Mouse (Mus musculus) gastrocnemius, postnatal 36 days (tissue): ENCODE results near the gene Mmp20. TPM values are rescaled to one million over a fixed set of nuclear protein-coding genes. Genes with fewer than 3 reads are reported as not detected.

Experiments used
- DNase-seq, 2 experiments: peaks; one replicate each; pipeline ENCODE4 v3.0.0; 2022
- intact Hi-C: fragments of 180-260 bp; cut with DNase I; formaldehyde crosslinking; loops from one replicate; pipeline ENCODE4 v1.15.1; 2025
- total RNA-seq, 2 experiments: library from RNA; stranded (reverse); gene quantifications; 2 replicates each; pipeline ENCODE4 v1.2.3; 2021

Mmp20 gene
- total RNA-seq, 2 experiments from 2014 or later = not detected

DNA sequence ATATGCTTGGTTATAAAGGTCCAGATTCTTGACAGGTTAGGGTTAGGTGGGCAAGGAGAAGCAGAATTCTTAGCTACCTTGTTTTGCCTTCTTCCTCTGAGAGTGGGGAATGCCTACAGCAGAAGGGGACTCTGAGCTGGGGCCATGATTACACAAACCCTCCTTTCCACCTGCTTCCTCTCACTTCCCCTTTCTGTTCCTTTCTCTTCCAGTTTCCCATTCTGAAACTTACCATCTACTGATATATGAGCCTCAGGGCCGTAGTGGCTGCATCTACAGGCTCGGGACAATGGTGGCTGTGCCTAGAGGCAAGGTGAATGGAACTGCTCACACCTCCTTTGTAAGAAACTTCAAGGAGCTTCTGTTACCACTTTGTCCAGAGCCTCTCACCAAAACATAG lies 58.0 kb downstream of the Mmp20 start:
- DNase-seq = no peak
- intact Hi-C loops = no loop called here

DNA sequence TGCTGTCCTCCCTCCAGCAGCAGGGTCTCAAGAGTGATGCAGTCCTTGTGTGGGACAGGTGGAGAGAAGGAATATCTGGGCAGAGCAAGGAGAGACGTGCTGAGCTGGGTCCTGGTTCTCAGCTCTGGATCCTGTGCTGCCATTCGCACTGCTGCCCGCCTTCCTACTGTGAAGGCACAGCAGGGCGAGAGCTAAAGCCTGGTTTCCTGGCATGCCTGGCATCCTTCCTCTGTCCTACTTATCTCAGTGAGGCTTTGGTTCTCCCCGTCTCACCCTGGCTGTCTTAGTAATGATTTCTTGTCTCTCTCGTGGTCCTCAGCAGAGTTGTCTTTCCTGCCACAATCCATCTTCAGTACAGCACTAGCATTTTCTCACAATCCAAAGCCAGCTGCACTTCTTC lies 61.8 kb downstream of the Mmp20 start:
- intact Hi-C loops = no loop called here
- no peak for DNase-seq

DNA sequence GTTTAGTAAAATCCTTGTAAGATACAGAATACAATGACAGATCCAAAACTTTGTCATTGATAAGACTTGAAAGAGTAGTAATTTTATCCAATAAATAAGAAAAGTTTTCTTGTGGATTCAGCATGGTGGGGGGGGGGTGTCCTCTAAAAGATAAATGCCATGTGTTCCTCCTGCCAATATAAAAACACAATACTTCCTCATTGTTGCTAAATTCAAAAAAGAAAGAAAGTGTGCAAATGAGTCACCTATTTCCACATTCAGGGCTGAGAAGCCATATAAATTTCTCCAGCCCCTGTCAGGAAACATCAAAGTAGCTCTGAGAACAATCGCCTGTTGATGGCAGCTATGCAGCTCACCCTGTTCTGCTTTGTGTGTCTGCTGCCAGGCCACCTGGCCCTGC lies 63.8 kb downstream of the Mmp20 start, which contains the start of gene Mmp7:
TSS of gene Mmp7 (plus strand) at position 301 of the 400 bp plus-strand sequence.
- intact Hi-C loops = no loop called here
- DNase-seq = no peak

DNA sequence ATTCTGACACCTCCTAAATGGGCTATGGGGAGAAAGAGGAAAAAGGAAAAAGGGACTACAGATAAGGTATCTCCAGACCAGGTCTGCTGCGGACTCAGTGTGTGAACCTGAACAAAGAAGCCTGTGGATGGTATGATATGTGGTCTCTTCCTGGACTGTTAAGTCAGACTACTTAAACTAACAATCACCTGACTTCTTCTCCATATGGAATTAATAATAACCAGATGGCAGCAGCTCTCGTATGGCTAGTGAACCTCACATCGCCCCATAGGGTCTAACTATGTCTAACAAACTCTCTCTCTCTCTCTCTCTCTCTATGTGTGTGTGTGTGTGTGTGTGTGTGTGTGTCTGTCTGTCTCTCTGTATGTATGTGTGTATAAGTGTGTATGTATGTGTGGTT lies 65.9 kb downstream of the Mmp20 start:
- intact Hi-C loops = no loop called here

DNA sequence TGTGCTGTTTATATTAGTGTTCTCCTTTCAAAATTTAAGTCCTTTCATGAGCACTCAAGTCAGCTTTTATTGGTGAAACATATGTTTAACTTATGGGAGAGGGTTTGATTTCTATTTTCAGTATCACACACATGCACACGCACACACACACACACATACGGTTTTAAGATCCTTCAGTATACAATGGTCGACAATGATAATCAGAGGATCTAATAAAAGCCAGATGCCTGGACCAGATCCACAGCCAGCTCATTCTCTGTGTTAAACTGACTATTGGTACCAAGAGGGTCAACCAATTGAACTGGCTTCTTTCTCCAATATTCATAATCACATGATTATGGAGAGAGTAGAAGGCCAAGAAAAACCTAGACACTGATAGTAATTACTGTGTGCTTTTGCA lies 67.6 kb downstream of the Mmp20 start:
- intact Hi-C loops = no loop called here
- no peak for DNase-seq

More for the DNA sequence above, 65.9 kb downstream of the Mmp20 start:
- no peak for DNase-seq

DNA sequence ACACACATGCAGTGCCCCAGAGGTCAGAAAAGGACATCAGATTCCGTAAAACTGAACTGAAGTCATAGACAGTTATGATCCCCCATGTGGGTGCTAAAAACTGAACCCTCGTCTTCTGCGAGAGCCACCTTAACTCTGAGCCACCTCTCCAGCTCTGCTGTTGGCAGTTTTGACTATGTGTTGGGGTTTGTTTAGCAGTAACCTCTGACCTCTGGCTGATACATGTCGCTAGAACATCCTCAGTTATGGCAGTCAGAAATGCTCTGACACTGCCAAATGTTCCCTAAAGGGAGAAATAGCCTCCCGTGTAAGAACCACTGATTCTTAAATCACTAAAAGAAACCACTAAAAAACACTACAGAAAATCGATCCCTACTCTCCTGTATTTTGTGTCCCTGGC lies 80.7 kb downstream of the Mmp20 start:
- intact Hi-C loops = no loop called here
- DNase-seq = no peak

DNA sequence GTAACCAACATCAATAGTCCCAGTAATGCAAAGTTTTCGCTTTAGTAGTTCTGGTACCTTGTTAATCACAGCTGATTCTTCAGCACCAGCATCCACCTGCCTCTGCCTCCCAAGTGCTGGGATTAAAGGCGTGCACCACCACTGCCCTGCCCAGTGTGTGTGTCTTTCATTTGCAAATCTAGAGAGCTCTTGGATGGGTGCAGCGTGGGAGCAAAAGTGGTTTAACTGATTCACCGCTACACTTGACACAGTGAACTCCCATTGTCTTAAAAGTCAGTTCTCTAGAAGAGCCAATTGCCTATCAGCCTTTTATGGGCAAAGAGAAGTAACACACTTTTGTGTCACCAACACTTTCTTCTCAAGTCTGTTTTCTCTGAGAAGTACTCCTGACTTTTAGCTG lies 83.2 kb downstream of the Mmp20 start:
- intact Hi-C loops = loop anchor here (5.0 to 10.0 kb wide), 2 partner anchors 106 to 496 kb away; no protein-coding TSS in a partner anchor
- DNase-seq = no peak

DNA sequence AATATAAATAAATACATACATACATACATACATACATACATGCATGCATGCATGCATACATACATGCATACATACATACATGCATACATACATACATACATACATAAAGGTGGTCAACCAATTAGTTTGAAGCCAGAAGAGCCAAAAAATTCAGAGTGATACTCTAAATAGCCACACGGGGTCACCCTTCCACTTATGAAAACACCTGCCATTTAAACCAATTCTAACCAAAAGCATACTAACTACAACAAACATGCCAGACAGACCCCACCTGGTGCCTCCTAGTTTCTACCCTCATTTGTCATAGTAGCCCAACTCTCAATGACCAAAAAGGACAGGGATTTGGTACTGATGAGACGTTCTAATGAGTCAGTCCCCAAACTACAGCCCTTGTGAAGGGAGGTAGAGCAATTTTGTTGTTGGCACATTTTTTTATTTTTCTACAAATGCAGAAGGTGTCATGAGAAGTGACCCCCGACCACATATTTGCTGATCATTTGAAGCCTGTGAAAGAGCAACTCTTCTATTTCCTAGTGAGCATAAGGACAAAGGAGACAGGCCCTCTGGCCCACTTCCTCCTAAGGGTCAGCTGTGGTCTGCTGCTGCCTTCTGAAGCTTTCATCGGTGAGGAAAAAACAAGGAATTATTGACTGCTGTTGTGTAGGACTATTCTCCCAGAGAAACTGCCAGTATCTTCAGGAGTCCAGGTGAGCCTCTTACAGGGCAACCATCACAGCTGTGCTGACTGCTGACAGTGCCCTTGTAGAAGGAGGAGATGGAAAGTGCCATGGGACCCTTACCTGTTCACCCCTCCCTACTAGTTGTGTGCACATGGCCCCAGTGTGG lies 86.3 kb downstream of the Mmp20 start:
- intact Hi-C loops = loop anchor here (2.0 to 10.0 kb wide), 4 partner anchors 109 to 493 kb away; no protein-coding TSS in a partner anchor
- DNase-seq = no peak

DNA sequence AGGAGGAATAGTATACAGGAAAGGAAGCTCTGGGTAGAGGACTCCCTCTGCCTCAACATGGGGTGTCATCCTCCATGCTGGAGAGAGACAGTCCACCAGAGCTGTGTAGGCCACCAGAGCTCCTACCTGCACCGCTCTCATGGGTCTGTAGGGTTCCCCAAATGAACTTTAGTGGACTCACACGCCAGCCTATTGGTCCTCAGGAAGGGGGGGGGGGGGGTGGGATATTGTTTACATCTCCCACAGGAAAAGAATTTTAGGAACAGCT lies 86.8 kb downstream of the Mmp20 start:
- intact Hi-C loops = loop anchor here (2.0 to 10.0 kb wide), 4 partner anchors 110 to 492 kb away; no protein-coding TSS in a partner anchor
- no peak for DNase-seq

DNA sequence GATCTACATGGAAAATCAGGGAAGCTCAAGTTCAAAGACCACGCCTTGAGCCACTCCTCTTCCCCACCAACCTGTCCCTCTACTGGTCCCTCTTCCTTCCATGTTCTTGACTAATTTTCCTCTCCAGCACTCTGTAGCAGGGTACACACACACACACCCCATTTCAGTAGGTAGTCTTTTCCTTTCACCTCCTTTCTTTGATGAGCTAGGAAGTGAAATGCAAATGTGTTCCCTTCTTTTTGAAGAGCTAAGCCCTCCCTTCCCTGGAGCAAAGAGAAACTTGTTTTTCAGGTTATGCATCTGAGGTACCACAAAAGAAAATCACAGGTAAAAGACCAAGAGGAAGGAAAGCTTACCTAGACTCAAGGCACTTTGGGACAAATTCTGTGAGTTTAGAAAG lies 93.5 kb downstream of the Mmp20 start:
- intact Hi-C loops = no loop called here
- no peak for DNase-seq

Other genes with a start within 250 kb of the Mmp20 start
- gene Mmp1b, start 240.2 kb upstream of the Mmp20 start, total RNA-seq = not detected
- gene Mmp3, start 182.4 kb upstream of the Mmp20 start, total RNA-seq = under 1 TPM; 0.15 to 0.18 TPM
- gene Mmp10, start 125.9 kb upstream of the Mmp20 start, total RNA-seq = not detected
- not detected for gene Mmp8, start 69.8 kb upstream of the Mmp20 start, total RNA-seq
- gene Mmp27, start 56.8 kb upstream of the Mmp20 start, total RNA-seq = under 1 TPM; 0.25 to 0.28 TPM
- not detected for gene Mmp7, start 63.9 kb downstream of the Mmp20 start, total RNA-seq
- gene Tmem123, start 135.8 kb downstream of the Mmp20 start, total RNA-seq = 10 to 100 TPM; 17.2 to 21.2 TPM
- gene Birc2, start 208.8 kb downstream of the Mmp20 start, total RNA-seq = 10 to 100 TPM; 18.1 to 21.0 TPM
- gene Birc3, start 245.0 kb downstream of the Mmp20 start, total RNA-seq = 1 to 10 TPM; 5.0 to 5.3 TPM